Mouse (Mus musculus): ENCODE data around the gene Zfp553. TPM values are rescaled to one million over a fixed set of nuclear protein-coding genes. Genes with fewer than 3 reads are reported as not detected.
A peak's percentile ranks its signal among the peaks of the same experiment; 100 is the strongest.

The Zfp553 gene
- polyA plus RNA-seq, 1 experiment = 11.4 TPM

DNA sequence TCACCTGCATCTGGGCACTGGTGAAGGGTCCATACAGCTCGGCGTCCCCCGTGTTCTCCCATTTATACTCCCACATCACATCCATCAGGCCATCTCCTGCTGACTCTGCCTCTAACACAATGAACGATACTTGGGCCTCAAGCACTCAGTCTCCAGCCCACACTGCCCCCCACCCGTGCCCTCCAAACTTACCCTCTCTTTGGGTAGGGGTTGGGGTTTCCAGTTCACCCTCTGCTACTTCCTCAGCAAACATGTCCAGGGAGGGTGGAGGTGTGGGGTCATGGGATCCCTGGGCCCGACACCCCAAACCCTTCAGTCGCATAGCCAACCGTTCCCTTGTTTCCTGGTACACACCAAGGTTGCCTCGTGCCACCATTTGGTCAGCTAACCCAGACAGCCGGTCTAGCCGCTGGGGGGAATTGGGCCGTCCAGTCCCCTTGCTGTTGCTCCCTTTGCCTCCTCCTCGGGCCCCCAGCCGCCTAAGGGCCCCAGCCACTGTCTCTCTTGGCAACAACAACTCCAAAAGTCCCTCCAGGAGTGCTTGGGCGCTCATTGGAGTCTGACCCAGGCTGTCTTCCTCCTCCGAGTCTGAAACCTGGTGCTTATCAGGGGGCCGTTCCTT, 38.7 kb upstream of the Zfp553 start:
- TF ChIP-seq USF1 (IDR thresholded peaks at IDR 0.05; ENCODE audit: low read depth) = no peak
- TF ChIP-seq TCF12 (IDR thresholded peaks at IDR 0.05; ENCODE audit: insufficient read depth, poor library complexity, severe bottlenecking) = no peak
- TF ChIP-seq TCF3 (IDR thresholded peaks at IDR 0.05; ENCODE audit: insufficient read length, low read depth) = no peak
- TF ChIP-seq SRF (IDR thresholded peaks at IDR 0.05; ENCODE audit: control insufficient read depth, insufficient read length, low read depth) = no peak
- TF ChIP-seq POLR2AphosphoS2 (IDR thresholded peaks at IDR 0.05; ENCODE audit: insufficient read length, low read depth) = no peak
- TF ChIP-seq MAX (IDR thresholded peaks at IDR 0.05; ENCODE audit: low read depth) = no peak
- no peak for TF ChIP-seq REST (IDR thresholded peaks at IDR 0.05; ENCODE audit: insufficient read depth, insufficient read length)
- no peak for TF ChIP-seq MYOG (IDR thresholded peaks at IDR 0.05; ENCODE audit: control insufficient read depth in 1 of 3, insufficient read depth in 1 of 3, insufficient read length in 2 of 3, low read depth in 2 of 3)
- no peak for TF ChIP-seq MYOD1 (IDR thresholded peaks at IDR 0.05; ENCODE audit: control insufficient read depth in 1 of 3, insufficient read length in 2 of 3, low read depth in 2 of 3)
- TF ChIP-seq CEBPB (IDR thresholded peaks at IDR 0.05; ENCODE audit: insufficient read depth, poor library complexity, severe bottlenecking) = no peak
- TF ChIP-seq E2F4 (IDR thresholded peaks at IDR 0.05; ENCODE audit: insufficient read depth) = no peak
- Histone ChIP-seq H3K4me2 (ENCODE audit: low read depth) (peak overlapping the region; percentile 75), H3K36me3 (ENCODE audit: control insufficient read depth, insufficient read depth) (peaks cover 24% of the 10 kb centered on the region), H3K79me2 (ENCODE audit: control insufficient read depth, insufficient read depth) (peaks cover 10% of the 10 kb centered on the region), H3K27me3 (ENCODE audit: control insufficient read depth, insufficient read depth, insufficient read length) (no peaks in the 10 kb centered on the region), H3K4me3 (peak overlapping the region; percentile 64), H3ac (ENCODE audit: control insufficient read depth, insufficient read length) (no peak overlapping the region)

DNA sequence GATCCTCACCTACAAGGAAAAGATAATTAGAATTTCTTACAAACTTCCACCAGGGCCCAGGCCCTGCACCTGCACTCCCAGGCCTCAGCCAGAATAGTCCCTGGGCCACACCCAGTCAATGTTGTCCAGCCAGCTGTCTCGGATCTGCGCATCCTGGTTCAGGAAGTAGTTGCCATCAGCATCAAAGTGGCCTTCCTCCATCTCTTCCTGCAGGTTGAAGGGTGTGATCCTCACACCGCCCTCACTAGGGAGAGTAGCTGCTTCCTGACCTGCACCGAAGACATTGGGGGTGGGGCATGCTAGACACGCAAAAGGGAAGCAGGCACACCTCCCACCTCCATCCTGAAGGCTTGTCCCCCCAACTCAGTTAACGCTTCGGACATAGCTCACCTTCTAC, 38.2 kb upstream of the Zfp553 start:
- Histone ChIP-seq H3K4me2 (ENCODE audit: low read depth) (peak overlapping the region; percentile 75), H3ac (ENCODE audit: control insufficient read depth, insufficient read length) (peak overlapping the region; percentile 85), H3K4me3 (peak overlapping the region; percentile 64), H3K79me2 (ENCODE audit: control insufficient read depth, insufficient read depth) (peaks cover 10% of the 10 kb centered on the region), H3K36me3 (ENCODE audit: control insufficient read depth, insufficient read depth) (peaks cover 24% of the 10 kb centered on the region), H3K27me3 (ENCODE audit: control insufficient read depth, insufficient read depth, insufficient read length) (no peaks in the 10 kb centered on the region)
- TF ChIP-seq E2F4 (IDR thresholded peaks at IDR 0.05; ENCODE audit: insufficient read depth) (no peak), USF1 (IDR thresholded peaks at IDR 0.05; ENCODE audit: low read depth) (no peak), REST (IDR thresholded peaks at IDR 0.05; ENCODE audit: insufficient read depth, insufficient read length) (no peak), TCF3 (IDR thresholded peaks at IDR 0.05; ENCODE audit: insufficient read length, low read depth) (no peak)

DNA sequence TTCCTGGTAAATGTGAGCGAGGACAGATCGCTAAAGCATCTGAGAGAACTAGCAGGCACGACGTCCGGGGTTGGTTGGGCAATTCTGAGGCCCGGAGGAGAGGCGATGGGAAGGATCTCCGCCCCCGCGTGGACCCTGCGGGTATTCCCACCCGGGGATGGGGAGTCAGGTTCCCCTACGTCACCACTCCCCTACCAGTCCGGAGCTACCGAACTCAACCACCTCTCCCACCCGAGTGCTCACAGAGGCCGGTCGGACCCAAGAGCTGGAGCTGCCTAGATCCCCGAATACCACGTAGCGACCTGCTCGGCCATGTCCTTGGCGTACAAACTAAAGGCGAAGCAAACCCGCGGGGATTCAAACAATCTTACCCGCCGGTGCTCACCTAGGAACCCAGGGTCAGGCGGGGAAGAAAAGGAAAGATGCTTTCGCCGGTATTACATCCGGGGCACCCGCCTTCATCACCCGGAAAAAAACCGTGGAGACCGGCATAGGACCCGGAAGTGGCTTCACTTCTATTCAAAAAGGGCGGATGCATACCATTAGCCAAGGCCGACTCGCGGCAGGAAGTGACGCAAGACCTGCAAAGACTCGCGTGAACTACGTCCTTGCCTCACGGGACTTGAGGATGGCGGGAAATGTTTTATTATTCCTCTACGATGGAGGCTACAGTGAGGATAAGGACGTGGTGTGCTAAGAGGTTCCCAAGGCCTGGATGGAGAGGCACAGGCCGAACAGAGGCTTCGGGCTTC, 37.1 kb upstream of the Zfp553 start, which contains the start of gene Cd2bp2:
Cd2bp2 (minus strand) TSS at position 507 of the 752 bp plus-strand sequence.
- H3K36me3 ChIP-seq (ENCODE audit: control insufficient read depth, insufficient read depth) = peaks cover 26% of the 10 kb centered on the region
- peak within 1 kb of the TSS; percentile 85 for H3ac ChIP-seq (ENCODE audit: control insufficient read depth, insufficient read length)
- peaks cover 10% of the 10 kb centered on the region for H3K79me2 ChIP-seq (ENCODE audit: control insufficient read depth, insufficient read depth)
- peak within 1 kb of the TSS; percentile 83 for H3K4me2 ChIP-seq (ENCODE audit: low read depth)
- H3K4me3 ChIP-seq = peak within 1 kb of the TSS; percentile 64
- peak; percentile 15 for TF ChIP-seq MAX (IDR thresholded peaks at IDR 0.05; ENCODE audit: low read depth)
- TF ChIP-seq MYOD1 (IDR thresholded peaks at IDR 0.05; ENCODE audit: control insufficient read depth in 1 of 3, insufficient read length in 2 of 3, low read depth in 2 of 3) = no peak
- no peak for TF ChIP-seq TCF12 (IDR thresholded peaks at IDR 0.05; ENCODE audit: insufficient read depth, poor library complexity, severe bottlenecking)
- no peak for TF ChIP-seq TCF3 (IDR thresholded peaks at IDR 0.05; ENCODE audit: insufficient read length, low read depth)
- peak; percentile 64; the same call in 1 of the 2 replicates for TF ChIP-seq CEBPB (IDR thresholded peaks at IDR 0.05; ENCODE audit: insufficient read depth, poor library complexity, severe bottlenecking)
- TF ChIP-seq POLR2A (IDR thresholded peaks at IDR 0.05; ENCODE audit: insufficient read length, low read depth) = peak; percentile 58
- TF ChIP-seq USF1 (IDR thresholded peaks at IDR 0.05; ENCODE audit: low read depth) = peak; percentile 10
- no peak for TF ChIP-seq SRF (IDR thresholded peaks at IDR 0.05; ENCODE audit: control insufficient read depth, insufficient read length, low read depth)
- peak; percentile 99 for TF ChIP-seq POLR2AphosphoS2 (IDR thresholded peaks at IDR 0.05; ENCODE audit: insufficient read length, low read depth)
- TF ChIP-seq E2F4 (IDR thresholded peaks at IDR 0.05; ENCODE audit: insufficient read depth) = peak; percentile 86
- H3K27me3 ChIP-seq (ENCODE audit: control insufficient read depth, insufficient read depth, insufficient read length) = no peaks in the 10 kb centered on the region

DNA sequence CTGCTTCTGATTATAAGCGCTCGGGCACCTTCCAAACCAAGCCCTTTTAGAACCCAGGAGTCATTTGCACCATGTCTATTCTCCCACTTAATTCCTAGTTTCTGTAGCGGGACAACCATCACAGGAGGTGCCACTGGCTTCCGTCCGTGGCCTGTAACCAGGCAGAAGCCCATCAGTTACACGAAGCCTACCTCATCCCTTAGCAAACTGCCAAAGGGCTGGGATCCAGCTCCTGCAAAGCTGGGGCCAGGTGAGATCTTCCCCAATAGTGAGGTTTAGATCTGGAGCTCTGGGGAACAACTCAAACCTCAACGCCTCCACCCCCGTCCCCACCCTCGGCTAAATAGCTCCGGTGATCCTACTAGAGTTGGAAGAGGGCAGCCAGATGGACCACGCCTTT, 36.4 kb upstream of the Zfp553 start:
- peaks cover 34% of the 10 kb centered on the region for H3K36me3 ChIP-seq (ENCODE audit: control insufficient read depth, insufficient read depth)
- H3ac ChIP-seq (ENCODE audit: control insufficient read depth, insufficient read length) = peak overlapping the region; percentile 85
- H3K4me2 ChIP-seq (ENCODE audit: low read depth) = peak overlapping the region; percentile 83
- no peaks in the 10 kb centered on the region for H3K27me3 ChIP-seq (ENCODE audit: control insufficient read depth, insufficient read depth, insufficient read length)
- TF ChIP-seq MYOD1 (IDR thresholded peaks at IDR 0.05; ENCODE audit: control insufficient read depth in 1 of 3, insufficient read length in 2 of 3, low read depth in 2 of 3) = no peak
- TF ChIP-seq POLR2AphosphoS2 (IDR thresholded peaks at IDR 0.05; ENCODE audit: insufficient read length, low read depth) = peak; percentile 75
- H3K79me2 ChIP-seq (ENCODE audit: control insufficient read depth, insufficient read depth) = peaks cover 10% of the 10 kb centered on the region
- H3K4me3 ChIP-seq = peak overlapping the region; percentile 64

DNA sequence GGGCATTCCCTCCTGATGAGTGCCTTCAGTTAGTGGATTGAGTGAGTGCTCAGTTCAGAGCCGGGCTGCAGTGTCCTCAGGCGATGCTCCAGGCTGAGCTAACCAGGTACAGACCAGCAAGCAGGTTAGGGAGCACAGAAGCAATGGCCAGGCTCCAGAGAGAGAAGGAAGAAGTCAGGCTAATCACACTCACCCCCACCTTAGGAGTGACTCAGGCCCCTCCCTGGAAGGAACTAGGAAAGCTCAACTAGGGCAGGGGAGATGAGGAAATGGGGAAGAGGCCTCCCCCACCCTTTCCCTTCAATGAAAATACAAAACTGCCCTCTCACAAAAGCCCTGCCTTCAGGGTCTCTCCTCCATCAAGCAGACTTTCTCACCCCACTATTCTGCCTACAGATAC, 26.3 kb upstream of the Zfp553 start:
- TF ChIP-seq TCF3 (IDR thresholded peaks at IDR 0.05; ENCODE audit: insufficient read length, low read depth) = no peak
- Histone ChIP-seq H3K4me2 (ENCODE audit: low read depth) (peak overlapping the region; percentile 76), H3K36me3 (ENCODE audit: control insufficient read depth, insufficient read depth) (peaks cover 28% of the 10 kb centered on the region), H3K27me3 (ENCODE audit: control insufficient read depth, insufficient read depth, insufficient read length) (no peaks in the 10 kb centered on the region), H3ac (ENCODE audit: control insufficient read depth, insufficient read length) (peak overlapping the region; percentile 80), H3K4me3 (peak overlapping the region; percentile 97), H3K79me2 (ENCODE audit: control insufficient read depth, insufficient read depth) (peaks cover 54% of the 10 kb centered on the region)

All from myocyte (in vitro differentiated cells).